Mouse (Mus musculus) cerebral cortex, adult 2 months (tissue): Measurements from ENCODE around the gene Il13ra1.

Experiments
- WGBS: fragments of 180-500 bp; shearing (Covaris S2); methylation state at CpG from one replicate; pipeline ENCODE4 v1.1.7; 2018; 5-methylcytosine and 5-hydroxymethylcytosine counted together

Gene Il13ra1

DNA sequence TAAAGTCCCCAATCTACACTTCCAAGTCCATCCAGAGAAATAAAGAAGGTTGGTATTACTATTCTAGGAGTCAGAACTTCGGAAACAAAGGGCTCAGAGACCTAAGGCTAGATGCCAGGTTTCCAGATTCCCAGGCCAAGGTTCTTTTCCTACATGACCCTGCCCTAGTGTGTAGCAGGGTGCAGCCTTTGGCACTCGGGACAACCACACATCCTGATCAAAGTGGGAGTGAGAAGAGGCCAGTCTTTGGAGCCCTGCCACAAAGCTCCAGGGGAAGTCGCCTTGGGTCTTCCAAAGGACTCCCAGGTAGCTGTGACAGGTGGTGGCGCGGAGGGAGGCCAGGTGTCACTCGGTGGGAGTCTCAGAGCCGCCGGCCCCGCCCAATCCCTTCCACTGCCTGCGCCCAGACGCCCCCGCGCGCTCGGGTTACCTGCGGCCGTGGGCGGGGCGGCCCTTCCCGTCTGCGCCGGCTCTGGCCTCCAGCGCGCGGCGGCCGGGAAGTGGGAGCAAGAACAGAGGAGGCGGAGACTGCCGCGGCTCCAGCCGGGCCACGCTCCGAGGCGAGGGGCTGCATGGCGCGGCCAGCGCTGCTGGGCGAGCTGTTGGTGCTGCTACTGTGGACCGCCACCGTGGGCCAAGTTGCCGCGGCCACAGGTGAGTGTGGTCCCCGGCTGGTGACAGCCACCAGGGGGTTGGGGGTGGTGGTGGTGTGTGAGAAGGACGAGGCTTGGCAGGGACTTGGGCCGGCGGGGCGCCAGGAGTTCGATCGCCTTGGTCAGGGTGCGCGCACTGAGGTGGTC, at the start of gene Il13ra1:
Il13ra1 (plus strand) TSS at position 489 of the 800 bp plus-strand sequence.
- 9% methylated on average over 42 of the region's 51 CpGs for WGBS

DNA sequence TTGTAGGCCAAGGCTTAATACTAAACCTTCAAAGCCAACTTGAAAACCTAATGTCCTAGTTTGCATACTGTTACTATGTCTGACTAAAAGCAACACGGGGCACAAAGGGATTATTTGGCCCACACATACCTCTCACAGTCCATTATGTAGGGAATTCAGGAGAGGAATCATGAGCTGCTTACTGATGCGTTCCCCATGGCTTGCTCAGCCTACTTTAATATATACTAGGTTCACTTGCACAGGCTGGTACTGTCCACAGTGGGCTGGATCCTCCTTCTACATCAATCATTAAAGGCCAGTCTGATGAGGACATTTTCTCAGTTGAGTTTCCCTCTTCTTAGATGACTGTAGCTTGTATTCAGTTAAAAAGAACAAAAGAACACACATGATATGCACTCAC, 37.9 kb upstream of the Il13ra1 start:
- 77% methylated on average over 2 of the region's 2 CpGs for WGBS

DNA sequence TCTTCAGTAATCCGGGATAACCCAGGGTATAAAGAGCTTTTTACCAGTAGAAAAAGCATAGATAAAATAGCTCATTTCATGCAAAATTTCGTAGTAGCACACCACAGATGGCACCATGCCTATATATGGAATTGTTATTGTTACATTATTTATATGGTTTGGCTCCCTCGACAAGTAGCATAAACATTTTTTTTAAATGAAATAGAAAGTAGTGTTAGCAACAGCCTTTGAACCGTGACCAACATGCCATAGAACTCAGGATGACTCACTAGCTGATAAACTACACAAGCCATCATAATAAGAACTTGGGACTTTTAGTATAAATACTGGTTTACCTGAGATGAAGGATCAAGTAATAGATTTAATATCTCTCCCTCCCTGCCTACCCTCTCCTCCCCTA, 34.7 kb upstream of the Il13ra1 start:
- 46% methylated on average over 4 of the region's 4 CpGs for WGBS

DNA sequence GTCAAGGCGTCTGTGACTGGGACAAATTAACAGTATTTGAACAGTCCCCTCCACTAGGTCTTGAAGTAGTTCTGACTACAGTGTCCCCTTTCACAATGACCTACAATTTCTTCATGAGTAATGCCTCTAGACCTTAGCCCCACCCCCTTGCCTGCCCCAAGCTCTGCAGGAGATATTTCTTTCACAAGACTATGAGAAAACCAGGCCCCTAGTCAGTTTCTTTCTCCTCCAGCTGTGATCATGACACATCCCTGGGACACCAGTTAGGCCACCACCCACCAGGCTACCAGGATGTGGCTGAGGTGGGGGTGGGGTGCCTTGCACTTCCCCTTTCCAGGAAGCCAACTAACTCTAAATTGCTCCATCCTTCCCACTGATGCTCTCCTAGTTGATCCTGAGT, 29.0 kb upstream of the Il13ra1 start:
- 100% methylated on average over 1 of the region's 1 CpGs for WGBS

DNA sequence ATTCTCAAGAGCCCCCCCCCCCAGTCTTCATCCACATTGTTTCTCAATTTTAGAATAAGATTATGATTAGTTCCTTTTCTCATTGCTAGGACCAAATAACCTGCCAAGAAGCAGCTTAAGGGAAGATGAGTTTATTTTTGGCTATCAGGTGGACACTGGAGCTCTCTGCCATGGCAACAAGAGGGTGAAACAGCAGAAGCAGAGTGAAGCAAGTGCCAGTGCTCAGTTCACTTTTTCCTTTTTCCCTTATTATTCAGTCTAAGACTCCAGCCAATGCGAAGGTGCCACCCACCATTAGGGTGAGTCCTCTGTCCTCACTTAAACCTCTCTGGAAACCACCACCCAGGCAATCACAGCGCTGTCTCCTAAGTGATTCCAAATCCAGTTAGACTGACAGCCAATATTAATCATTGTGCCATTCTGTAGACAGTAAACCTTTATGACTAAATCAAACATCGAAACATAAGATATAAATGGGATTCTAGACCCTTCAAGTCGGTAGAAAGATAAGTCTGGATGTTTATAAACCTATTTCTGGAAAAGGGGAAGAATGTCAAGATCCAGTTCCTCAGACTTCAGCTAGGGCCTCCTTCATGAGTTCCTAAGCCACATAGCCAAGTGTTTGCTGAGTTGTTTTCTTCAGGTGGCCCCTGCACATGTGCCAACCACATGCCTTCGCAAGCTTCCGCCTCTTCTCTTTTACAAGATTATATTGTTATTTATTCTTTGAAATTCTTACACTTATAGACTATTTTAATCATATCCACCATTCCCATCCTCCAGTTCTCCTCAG, 23.2 kb upstream of the Il13ra1 start:
- 86% methylated on average over 6 of the region's 6 CpGs for WGBS

DNA sequence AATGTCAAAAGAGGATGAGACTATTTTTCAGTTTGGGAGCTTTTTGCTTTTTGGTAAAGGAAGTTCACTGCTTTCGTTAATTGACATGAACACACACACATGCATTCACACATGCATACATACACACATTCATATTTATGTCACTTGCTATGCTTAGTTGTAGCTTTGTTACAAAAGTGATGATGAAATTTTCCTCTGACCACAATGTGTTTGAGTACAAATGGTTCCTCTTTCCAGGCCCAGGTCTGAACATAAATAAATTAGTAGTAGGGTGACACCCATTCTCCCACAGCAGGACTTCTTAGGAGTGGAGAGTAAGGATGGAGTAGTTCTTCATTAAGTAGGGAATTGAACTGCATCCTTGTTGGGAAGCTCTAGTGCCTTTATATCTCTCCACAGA, 11.0 kb upstream of the Il13ra1 start:
- WGBS = 96% methylated on average over 1 of the region's 1 CpGs

DNA sequence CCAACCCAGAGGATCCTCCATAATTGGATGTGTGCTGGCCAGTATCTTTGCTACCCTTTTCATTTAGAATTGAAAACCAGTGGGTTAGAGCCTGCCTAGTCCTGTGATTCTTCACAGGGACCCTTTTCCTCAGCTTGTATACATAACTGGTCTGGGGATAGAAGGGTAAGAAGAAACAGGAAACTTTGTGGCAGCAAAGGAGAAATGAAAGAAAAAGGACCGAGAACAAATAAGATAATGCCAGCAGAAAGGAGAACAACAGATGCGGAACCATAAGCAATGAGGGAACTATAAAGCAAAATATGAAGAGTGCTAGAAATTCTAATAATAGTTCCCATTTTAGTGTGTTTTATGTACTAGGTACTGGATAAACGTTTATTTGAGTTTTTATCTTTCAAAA, 10.6 kb upstream of the Il13ra1 start:
- WGBS = 71% methylated on average over 3 of the region's 3 CpGs

DNA sequence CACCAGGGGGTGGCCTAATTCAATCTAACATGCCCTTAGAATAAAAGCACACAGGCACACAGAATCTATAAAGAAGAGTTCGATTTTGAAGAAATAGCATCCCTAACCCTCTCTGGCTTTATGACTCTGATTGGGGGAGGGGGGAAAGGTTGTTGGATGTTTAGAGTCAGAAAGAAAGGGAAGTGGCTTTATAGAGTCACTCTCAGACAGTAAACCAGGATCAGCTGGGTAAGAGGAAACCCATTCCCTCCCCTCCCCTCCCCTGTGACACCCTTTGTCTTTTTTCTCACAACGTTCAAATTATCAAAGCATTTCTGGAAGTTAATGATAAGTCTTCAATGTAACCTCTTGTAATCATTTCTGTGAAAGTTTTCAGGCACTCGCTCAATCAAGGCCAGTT, 3.3 kb upstream of the Il13ra1 start:
- WGBS = 35% methylated on average over 3 of the region's 3 CpGs

DNA sequence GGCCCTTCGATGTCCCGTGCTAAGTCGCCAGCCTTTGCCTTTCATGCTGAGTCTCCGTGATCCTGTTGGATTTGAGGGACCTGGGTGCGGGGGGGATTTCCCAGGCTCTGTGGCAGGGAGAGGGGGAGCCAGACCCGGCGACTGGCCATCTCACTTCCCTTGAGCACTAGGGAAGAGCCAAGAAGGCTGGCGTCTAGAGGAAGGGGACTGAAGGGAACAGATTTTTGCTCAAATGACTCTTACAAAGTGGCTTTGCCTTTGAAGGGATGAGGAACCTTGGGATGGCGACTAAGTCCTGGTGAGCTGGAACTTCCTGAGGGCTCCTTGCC, 476 bp downstream of the Il13ra1 start:
- WGBS = 6% methylated on average over 9 of the region's 9 CpGs

DNA sequence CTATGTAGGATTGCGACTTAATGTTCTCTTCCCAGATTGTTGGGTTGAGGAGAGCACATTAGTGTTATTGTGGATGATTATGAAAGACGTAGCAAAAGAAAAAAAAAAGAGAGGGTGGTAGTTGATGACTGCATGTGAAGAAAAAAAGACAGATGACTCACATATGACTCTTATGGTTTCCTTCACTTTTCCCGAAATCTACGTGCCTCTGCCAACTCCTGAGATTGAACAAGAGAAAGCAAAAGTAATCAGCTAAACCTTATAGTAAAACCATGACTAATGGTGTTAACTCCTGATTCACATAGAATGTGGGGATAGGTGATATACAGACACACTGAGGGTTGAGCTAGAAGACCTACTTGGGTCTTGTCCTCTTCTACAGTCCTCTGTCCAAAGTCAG, 3.3 kb downstream of the Il13ra1 start:
- 64% methylated on average over 4 of the region's 4 CpGs for WGBS

DNA sequence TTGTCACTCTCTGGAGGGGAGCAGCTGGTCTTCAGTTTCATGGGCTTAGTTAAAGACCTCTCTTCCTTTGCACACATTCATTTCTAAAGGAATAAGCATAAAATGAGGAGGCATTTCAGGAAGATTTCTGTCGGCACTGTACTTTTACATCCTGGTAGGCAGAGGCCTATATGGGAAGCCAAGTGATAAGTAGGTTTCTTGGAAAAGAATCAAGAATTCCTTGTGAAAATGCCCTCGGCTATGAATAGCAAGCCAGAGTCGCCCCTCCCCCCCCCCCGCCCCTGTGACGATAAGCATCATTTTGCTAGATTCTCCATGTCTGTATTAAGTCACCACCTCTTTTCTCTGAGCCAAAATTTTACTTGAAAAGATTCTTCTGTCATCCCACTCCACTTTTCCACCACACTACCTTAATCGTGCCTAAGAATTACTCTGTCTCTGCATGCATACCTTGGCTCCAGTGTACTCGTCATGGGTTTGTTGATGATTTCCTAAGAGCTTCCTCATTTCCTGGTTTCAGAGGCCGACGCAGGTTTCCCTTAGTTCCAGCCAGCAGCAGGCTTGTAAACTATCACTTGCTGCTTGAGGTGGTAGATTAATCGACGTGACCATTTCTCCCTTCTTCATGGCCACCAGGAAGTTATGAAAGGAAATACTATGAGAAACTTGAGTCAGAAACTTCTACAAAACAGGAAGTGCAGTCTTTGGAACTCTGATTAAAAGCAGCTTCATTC, 17.3 kb downstream of the Il13ra1 start:
- WGBS = 53% methylated on average over 11 of the region's 11 CpGs

DNA sequence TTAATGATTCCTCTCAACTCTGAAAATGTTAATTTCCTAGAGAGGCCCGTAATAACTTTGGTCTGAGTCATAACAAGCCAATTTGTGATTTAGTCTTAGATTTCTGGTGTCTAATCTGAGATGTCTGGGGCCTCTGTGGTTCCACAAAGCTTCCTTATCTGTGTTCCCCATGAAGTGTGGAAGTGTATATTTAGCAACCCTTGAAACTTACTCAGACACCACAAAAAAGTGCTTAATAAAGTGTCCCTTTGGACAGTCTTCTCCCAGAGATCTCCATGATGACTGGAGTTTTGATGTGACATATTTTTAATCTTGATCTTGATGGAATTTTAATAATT, 17.8 kb downstream of the Il13ra1 start:
- 71% methylated on average over 1 of the region's 1 CpGs for WGBS

DNA sequence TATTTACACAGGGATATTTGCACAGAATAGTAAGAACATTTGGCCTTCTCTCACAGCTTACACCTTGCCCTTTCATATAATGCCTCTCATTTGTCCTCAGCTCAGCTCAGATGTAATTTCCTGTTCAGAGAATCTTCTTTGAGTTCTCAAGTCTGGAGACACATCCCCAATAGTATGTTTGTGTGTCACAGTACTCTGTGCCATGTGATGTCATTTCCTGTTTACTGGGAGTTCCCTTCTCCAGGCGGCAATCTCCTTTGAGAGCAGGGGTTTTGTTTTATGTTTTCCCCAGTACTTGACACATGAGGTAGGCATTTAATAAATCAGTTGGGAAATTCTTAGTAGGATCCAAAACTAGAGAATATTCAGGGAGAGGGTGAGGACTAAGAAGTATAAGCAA, 24.4 kb downstream of the Il13ra1 start:
- 54% methylated on average over 1 of the region's 1 CpGs for WGBS

DNA sequence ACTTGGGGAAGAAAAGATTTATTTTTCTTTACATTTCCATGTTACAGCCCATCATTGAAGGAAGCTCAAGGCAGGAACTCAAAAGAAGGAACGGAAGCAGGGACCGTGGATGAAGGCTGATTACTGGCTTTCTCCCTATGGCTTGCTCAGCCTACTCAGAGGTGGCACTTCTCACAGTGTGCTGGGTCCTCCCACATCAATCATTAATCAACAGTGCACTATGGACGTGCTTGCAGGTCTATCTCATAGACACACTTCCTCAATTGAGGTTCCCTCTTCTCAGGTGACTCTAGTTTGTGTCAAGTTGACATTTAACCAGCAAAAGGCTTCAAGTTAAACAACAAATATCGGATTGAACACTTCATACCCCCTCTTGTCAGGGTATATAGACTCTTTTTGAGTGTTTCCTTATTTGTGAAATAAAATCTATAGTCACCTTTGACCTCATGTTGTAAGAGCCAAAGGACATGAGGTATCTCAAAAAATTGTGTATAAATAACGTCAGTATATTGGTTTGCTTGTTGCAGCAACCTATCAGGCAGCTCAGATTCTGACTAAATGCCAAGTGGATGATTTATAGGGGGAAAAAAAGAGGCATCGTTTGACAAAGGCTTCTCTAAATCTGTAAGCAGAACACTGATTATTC, 30.2 kb downstream of the Il13ra1 start:
- 90% methylated on average over 6 of the region's 6 CpGs for whole genome bisulfite sequencing

DNA sequence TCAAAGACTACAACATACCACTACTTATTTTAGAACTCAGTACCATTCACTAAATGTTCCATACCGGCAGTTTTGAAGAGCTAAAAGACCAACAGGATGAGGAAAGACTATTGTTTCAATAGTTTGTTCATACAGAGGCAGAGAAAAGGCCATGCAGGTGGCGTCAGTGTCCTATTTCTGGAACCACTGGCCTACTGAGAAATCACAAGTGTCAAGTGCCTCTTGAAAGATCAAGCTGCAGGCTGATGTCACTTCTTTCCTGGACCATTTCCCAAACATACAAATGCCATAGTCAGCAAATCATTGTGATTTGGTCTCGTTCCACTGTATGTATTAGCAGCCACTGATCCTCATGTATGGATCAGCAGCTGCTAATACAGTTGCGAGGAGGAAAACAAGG, 34.8 kb downstream of the Il13ra1 start:
- 58% methylated on average over 4 of the region's 4 CpGs for WGBS

DNA sequence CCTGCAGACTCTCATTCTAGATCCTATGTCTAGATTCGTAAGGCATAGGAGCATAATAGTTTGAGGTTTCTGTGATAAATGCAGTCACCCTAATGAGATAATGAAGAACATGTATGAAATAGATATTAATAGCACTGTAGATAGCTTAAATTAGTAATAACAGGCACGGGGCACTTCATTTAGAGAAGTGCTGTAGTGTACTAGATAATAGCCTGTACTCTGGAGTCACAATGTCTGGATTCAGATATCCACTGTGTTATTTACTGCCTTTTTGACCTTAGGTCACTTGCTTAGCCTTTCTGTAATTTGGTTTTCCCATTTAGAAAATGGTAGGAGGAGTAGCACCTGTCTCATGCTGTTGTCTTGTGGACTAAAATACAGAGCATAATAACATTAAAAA, 44.8 kb downstream of the Il13ra1 start:
- 90% methylated on average over 2 of the region's 2 CpGs for WGBS

DNA sequence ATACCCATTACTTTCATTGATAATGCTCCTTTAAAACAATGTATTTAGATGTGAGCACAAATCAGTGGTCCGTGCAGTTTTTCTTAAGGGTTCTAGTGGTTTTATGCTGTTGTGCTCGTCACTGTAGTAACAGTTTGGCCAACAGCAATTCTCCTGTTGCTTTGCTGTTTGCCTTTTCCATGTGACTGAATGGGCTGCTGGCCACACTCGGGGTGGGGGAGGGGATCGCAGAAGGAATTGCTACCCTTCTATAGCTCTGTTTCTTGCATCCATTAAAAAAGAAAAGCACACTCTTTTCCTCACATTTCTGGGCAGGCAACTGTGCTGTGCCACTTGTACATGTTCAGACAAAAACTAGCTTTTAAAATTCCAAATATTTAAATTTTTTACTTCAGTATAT, 49.7 kb downstream of the Il13ra1 start:
- WGBS = 27% methylated on average over 4 of the region's 4 CpGs

DNA sequence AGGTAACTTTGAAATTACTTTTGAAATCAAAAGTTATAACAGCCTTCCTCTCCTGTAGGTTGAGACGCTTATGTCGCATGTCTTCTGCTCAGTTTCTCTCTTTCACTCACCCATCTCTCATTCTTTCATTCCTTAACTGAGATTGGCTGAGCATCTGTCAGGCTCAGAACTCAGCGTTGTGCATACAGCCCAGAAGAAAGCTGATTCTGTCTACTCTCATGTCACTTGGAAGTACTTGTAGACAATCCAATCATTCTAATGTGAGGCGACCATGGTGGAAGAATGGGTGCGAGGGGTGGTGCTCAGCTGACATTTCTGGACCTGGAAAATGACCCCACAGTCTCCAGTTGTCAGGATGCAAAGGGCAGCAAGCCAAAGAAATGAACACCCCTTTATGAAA, 74.1 kb downstream of the Il13ra1 start:
- 54% methylated on average over 5 of the region's 5 CpGs for WGBS

DNA sequence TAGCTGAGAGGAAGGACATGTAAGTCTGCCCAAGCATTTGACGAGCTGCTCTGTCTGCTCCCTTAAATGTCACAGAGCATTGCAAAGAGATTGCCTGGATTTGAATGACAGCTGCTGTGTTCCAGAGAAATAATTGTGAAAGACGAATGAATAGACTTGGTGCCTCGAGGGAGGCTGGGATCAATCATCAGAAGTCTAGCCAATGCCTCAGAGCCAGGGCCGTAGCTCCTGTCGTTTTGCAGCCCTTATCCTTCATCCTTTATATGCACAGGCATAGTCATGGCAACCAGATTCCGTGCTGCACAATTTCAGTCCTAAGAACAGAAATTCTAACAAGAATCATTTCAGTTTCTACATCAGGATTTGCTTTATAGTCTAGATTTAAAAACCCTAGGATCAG, 74.5 kb downstream of the Il13ra1 start:
- 21% methylated on average over 6 of the region's 6 CpGs for WGBS

DNA sequence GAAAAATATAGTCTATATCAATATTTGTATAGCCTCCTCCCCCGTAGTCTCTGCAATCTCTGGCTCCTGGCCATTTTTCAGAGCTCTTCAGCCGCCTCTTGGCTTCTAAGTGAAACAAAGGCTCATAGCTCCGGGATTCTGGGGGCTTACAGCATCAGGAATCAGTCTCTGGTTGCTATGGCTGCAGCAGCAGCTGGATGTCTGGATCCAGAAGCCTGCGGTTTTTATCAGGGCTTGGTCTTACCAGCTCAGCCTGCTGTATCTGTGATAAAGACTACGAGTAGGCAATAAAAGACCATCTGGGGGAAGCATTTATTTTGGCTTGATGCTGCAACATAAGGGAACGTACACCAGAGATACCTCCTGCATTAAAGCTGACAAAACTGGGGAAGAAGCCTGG, 82.0 kb downstream of the Il13ra1 start:
- WGBS = 25% methylated on average over 6 of the region's 6 CpGs

DNA sequence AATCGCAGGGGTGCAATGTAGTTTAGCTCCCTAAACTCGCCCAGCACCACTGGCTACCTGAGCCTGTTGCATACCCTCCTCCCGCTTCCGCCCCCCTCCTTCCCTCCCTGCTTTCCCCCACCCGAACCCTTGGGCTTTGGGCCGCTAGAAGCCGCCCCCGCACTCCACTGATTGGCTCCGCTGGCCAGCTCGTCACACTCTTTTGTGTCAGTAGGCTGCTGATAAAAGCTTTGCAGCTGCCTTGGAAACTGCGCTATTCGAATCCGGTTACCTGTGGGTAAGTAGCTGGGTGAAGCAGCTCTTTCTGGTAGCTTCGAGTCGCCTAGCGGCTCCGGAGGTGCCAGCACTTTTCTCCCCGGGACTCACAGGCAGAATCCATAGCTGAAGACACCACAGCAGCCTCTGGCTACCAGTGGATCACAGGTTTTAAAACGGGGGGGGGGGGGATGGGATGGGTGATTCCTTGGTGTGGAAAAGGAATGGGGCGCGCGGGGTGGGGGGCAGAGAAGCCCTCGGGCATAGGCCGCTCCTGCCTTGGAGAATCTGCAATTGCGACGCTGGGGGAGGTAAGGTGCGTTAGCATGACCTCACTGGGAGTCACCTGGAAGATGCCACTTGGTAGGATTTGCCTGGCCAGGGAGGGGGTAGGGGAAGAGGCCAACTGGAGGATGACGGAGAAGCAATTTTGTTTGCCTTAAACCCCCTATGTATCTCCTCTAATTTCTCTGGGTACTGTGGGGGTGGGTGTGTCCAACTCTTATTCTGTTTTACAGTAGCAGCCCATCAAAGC, 84.0 kb downstream of the Il13ra1 start, which contains the start of gene Zcchc12:
Zcchc12 (plus strand) TSS at position 169 of the 790 bp plus-strand sequence.
- WGBS = 7% methylated on average over 27 of the region's 28 CpGs
